Mouse (Mus musculus) liver, adult 2 months (tissue): ENCODE data around the gene Prss44.

Experiments
- CTCF ChIP-seq: fragments of 200-500 bp; IDR thresholded peaks from 2 replicates; pipeline ENCODE4 v1.5.1; 2011; ENCODE audit warnings: low read depth, low read length, control low read depth
- POLR2A ChIP-seq: fragments of 200-500 bp; IDR thresholded peaks from 2 replicates; pipeline ENCODE4 v1.6.1; 2011; ENCODE audit warnings: low read length, control low read depth; ENCODE audit not compliant: insufficient read depth; ENCODE audit errors: extremely low read depth

- TF ChIP-seq POLR2A (no peak), CTCF (no peak)
Observed at GRCm38 (mm10) chr9:110840905-110841304, 27.1 kb downstream of the Prss44 start.
